In genomic region chr11:60779673-60780189, GRCm38 (mm10) we compare ENCODE assay signal across 9 mouse cellular contexts. TPM values are rescaled to one million over a fixed set of nuclear protein-coding genes. Genes with fewer than 3 reads are reported as not detected.
DNase-seq lines count a peak whose midpoint lies in the region; ATAC-seq and TF ChIP-seq lines count a peak whose summit lies in the region.
"Had no signal": no experiment of that assay in that cellular context is flagged by ENCODE, and none has a peak within 500 bp of the region (broad histone marks: within the 10 kb centered on the region; RNA-seq: fewer than 3 reads in every experiment).

No protein-coding gene starts in this region.

- H3K27me3 ChIP-seq in kidney, adult 2 months (replicated peaks; ENCODE audit: control insufficient read depth, insufficient read depth, low read length), result no peaks in the 10 kb centered on the region
- H3K27me3 ChIP-seq in embryonic facial prominence, embryonic 12.5 days, result no peaks in the 10 kb centered on the region
- no peaks in the 10 kb centered on the region for H3K27me3 ChIP-seq in intestine, embryonic 14.5 days (replicated peaks; ENCODE audit: control insufficient read depth, insufficient read depth, low read length)
- no peaks in the 10 kb centered on the region for H3K27me3 ChIP-seq in midbrain, embryonic 16.5 days (ENCODE audit: control insufficient read depth, insufficient read depth, low read depth, low read length)
- H3K27me3 ChIP-seq: Patski had no signal

- peak overlapping the region; percentile 18; the same call in 1 of the 2 replicates for H3K4me3 ChIP-seq in kidney, adult 2 months (ENCODE audit: insufficient read depth, low read depth, low read length)
- H3K4me3 ChIP-seq in embryonic facial prominence, embryonic 12.5 days, result peak overlapping the region; percentile 12
- H3K4me3 ChIP-seq in intestine, embryonic 14.5 days (ENCODE audit: low read depth, low read length), result peak overlapping the region; percentile 24; the same call in 1 of the 2 replicates
- H3K4me3 ChIP-seq in midbrain, embryonic 16.5 days (ENCODE audit: low read depth, low read length), result no peak overlapping the region

- no peak for TF ChIP-seq POLR2A in kidney, adult 2 months (IDR thresholded peaks at IDR 0.05; ENCODE audit: low read depth, low read length)

- H3K4me2 ChIP-seq in embryonic facial prominence, embryonic 12.5 days (replicated peaks), result peak overlapping the region; percentile 45
- H3K4me2 ChIP-seq in intestine, embryonic 14.5 days (ENCODE audit: low read length), result peak overlapping the region; percentile 44
- peak overlapping the region; percentile 40 for H3K4me2 ChIP-seq in midbrain, embryonic 16.5 days (ENCODE audit: low read length)

- WGBS in kidney, adult 2 months, result 56% methylated on average over 10 of the region's 10 CpGs
- 89% methylated on average over 10 of the region's 10 CpGs for whole genome bisulfite sequencing in embryonic facial prominence, embryonic 12.5 days
- WGBS in intestine, embryonic 14.5 days, result 92% methylated on average over 10 of the region's 10 CpGs
- 93% methylated on average over 10 of the region's 10 CpGs for WGBS in midbrain, embryonic 16.5 days

- no peak for ATAC-seq in embryonic facial prominence, embryonic 12.5 days (ENCODE audit: insufficient number of reproducible peaks, insufficient read depth, low FRiP score, low TSS enrichment)
- ATAC-seq in intestine, embryonic 14.5 days (replicated peaks; ENCODE audit: low FRiP score, low TSS enrichment, low read depth), result no peak
- ATAC-seq in midbrain, embryonic 16.5 days, result no peak
- ATAC-seq: Patski had no signal

- 0 out of 2 replicates have a peak overlapping the region, but pooled peaks have one; percentile 24 for H3K9ac ChIP-seq in embryonic facial prominence, embryonic 12.5 days
- no peak overlapping the region for H3K9ac ChIP-seq in intestine, embryonic 14.5 days (ENCODE audit: low read length)
- no peak overlapping the region for H3K9ac ChIP-seq in midbrain, embryonic 16.5 days (ENCODE audit: low read depth, low read length)

- no peaks in the 10 kb centered on the region for H3K36me3 ChIP-seq in kidney, adult 2 months (ENCODE audit: control insufficient read depth, insufficient read depth, low read length)
- H3K36me3 ChIP-seq in embryonic facial prominence, embryonic 12.5 days, result peaks cover 49% of the 10 kb centered on the region
- H3K36me3 ChIP-seq in intestine, embryonic 14.5 days (ENCODE audit: control insufficient read depth, insufficient read depth, low read length), result peaks cover 26% of the 10 kb centered on the region
- H3K36me3 ChIP-seq in midbrain, embryonic 16.5 days (ENCODE audit: control insufficient read depth, insufficient read depth, low read length), result peaks cover 11% of the 10 kb centered on the region

- DNase-seq in kidney, adult 2 months, result no peak
- no peak for DNase-seq in kidney, postnatal 10 days
- no peak for DNase-seq in intestine, embryonic 14.5 days (ENCODE audit: low spot score)
- no peak for DNase-seq in spleen, adult 12 weeks (ENCODE audit: low spot score)
- DNase-seq in embryo, embryonic 10 days (ENCODE audit: low spot score), result no peak
- DNase-seq in spleen, postnatal 4 days (ENCODE audit: low spot score in 2 of 2), result no peak

- peaks cover 35% of the 10 kb centered on the region for H3K4me1 ChIP-seq in kidney, adult 2 months (ENCODE audit: control insufficient read depth, insufficient read depth, low read length)
- H3K4me1 ChIP-seq in embryonic facial prominence, embryonic 12.5 days, result peaks cover 63% of the 10 kb centered on the region
- peaks cover 58% of the 10 kb centered on the region for H3K4me1 ChIP-seq in intestine, embryonic 14.5 days (replicated peaks; ENCODE audit: control insufficient read depth, insufficient read depth, low read length)
- H3K4me1 ChIP-seq in midbrain, embryonic 16.5 days (ENCODE audit: control insufficient read depth, insufficient read depth, low read length), result peaks cover 67% of the 10 kb centered on the region

- no peaks in the 10 kb centered on the region for H3K9me3 ChIP-seq in embryonic facial prominence, embryonic 12.5 days
- H3K9me3 ChIP-seq in intestine, embryonic 14.5 days (ENCODE audit: control insufficient read depth, low read length), result no peaks in the 10 kb centered on the region
- H3K9me3 ChIP-seq in midbrain, embryonic 16.5 days (replicated peaks; ENCODE audit: control insufficient read depth, low read length, poor library complexity, severe bottlenecking), result no peaks in the 10 kb centered on the region

- TF ChIP-seq CTCF in kidney, adult 2 months (conservative IDR thresholded peaks at IDR 0.05; ENCODE audit: insufficient read depth, insufficient read length, low read depth, low read length), result no peak

- H3K27ac ChIP-seq in kidney, adult 2 months (ENCODE audit: insufficient read depth, low read depth, low read length), result no peak overlapping the region
- H3K27ac ChIP-seq in embryonic facial prominence, embryonic 12.5 days, result no peak overlapping the region
- H3K27ac ChIP-seq in intestine, embryonic 14.5 days (ENCODE audit: low read depth), result no peak overlapping the region
- H3K27ac ChIP-seq in midbrain, embryonic 16.5 days (ENCODE audit: low read length), result no peak overlapping the region

RNA-seq across cellular contexts. Expression of gene Smcr8, which starts 2.4 kb away (rescaled TPM):
- polyA plus RNA-seq in kidney, adult 2 months (2012; rRNA removed), result 12.1 and 13.9 TPM in 2 replicates
- 7.2 and 8.0 TPM in 2 replicates for polyA plus RNA-seq in embryonic facial prominence, embryonic 12.5 days (2016; fragmentation: Nextera tagmentation; extraction: Ambion mirVana)
- polyA plus RNA-seq in intestine, embryonic 14.5 days (2014; fragmentation: Nextera tagmentation; extraction: Ambion mirVana), result 8.2 and 9.2 TPM in 2 replicates
- 6.0 and 6.4 TPM in 2 replicates for polyA plus RNA-seq in midbrain, embryonic 16.5 days (2015; fragmentation: Nextera tagmentation; extraction: Ambion mirVana)

RNA-seq across cellular contexts. Expression of gene Top3a, which starts 2.6 kb away (rescaled TPM):
- polyA plus RNA-seq in kidney, adult 2 months (2012; rRNA removed), result 5.8 and 5.9 TPM in 2 replicates
- 21.6 and 22.1 TPM in 2 replicates for polyA plus RNA-seq in embryonic facial prominence, embryonic 12.5 days (2016; fragmentation: Nextera tagmentation; extraction: Ambion mirVana)
- 13.4 and 16.1 TPM in 2 replicates for polyA plus RNA-seq in intestine, embryonic 14.5 days (2014; fragmentation: Nextera tagmentation; extraction: Ambion mirVana)
- polyA plus RNA-seq in midbrain, embryonic 16.5 days (2015; fragmentation: Nextera tagmentation; extraction: Ambion mirVana), result 8.0 and 8.4 TPM in 2 replicates

RNA-seq across cellular contexts. Expression of gene Shmt1, which starts 31.8 kb away (rescaled TPM):
- 108 and 120 TPM in 2 replicates for polyA plus RNA-seq in kidney, adult 2 months (2012; rRNA removed)
- 53.6 and 57.3 TPM in 2 replicates for polyA plus RNA-seq in embryonic facial prominence, embryonic 12.5 days (2016; fragmentation: Nextera tagmentation; extraction: Ambion mirVana)
- polyA plus RNA-seq in intestine, embryonic 14.5 days (2014; fragmentation: Nextera tagmentation; extraction: Ambion mirVana), result 94.7 and 102 TPM in 2 replicates
- polyA plus RNA-seq in midbrain, embryonic 16.5 days (2015; fragmentation: Nextera tagmentation; extraction: Ambion mirVana), result 4.2 and 5.5 TPM in 2 replicates

RNA-seq across cellular contexts. Expression of gene Dhrs7b, which starts 50.7 kb away (rescaled TPM):
- polyA plus RNA-seq in kidney, adult 2 months (2012; rRNA removed), result 29.1 and 30.0 TPM in 2 replicates
- polyA plus RNA-seq in embryonic facial prominence, embryonic 12.5 days (2016; fragmentation: Nextera tagmentation; extraction: Ambion mirVana), result 31.9 and 32.3 TPM in 2 replicates
- 49.4 and 50.3 TPM in 2 replicates for polyA plus RNA-seq in intestine, embryonic 14.5 days (2014; fragmentation: Nextera tagmentation; extraction: Ambion mirVana)
- polyA plus RNA-seq in midbrain, embryonic 16.5 days (2015; fragmentation: Nextera tagmentation; extraction: Ambion mirVana), result 32.3 and 33.5 TPM in 2 replicates

RNA-seq across cellular contexts. Expression of gene Mief2, which starts 51.5 kb away (rescaled TPM):
- 16.9 and 17.9 TPM in 2 replicates for polyA plus RNA-seq in kidney, adult 2 months (2012; rRNA removed)
- 19.1 and 19.6 TPM in 2 replicates for polyA plus RNA-seq in embryonic facial prominence, embryonic 12.5 days (2016; fragmentation: Nextera tagmentation; extraction: Ambion mirVana)
- polyA plus RNA-seq in intestine, embryonic 14.5 days (2014; fragmentation: Nextera tagmentation; extraction: Ambion mirVana), result 11.4 and 11.8 TPM in 2 replicates
- polyA plus RNA-seq in midbrain, embryonic 16.5 days (2015; fragmentation: Nextera tagmentation; extraction: Ambion mirVana), result 23.6 and 24.6 TPM in 2 replicates
